Mouse (Mus musculus) forebrain, embryonic 12.5 days (tissue): ENCODE results near the gene Gm10037. TPM values are rescaled to one million over a fixed set of nuclear protein-coding genes. Genes with fewer than 3 reads are reported as not detected.
"Not testable (repeated sequence)": the region's sequence is repeated elsewhere in the genome, so short reads cannot be mapped to it uniquely, and the experiment has no call there.

Experiments used
- ATAC-seq: fragments of 200-750 bp; cut with Nextera tagmentation; 2 replicates; pipeline ENCODE4 v1.8.0; 2017; ENCODE audit warnings: moderate TSS enrichment; ENCODE audit not compliant: low FRiP score
- H3K27ac ChIP-seq: fragments of 300-500 bp; sonication (generic); 2 replicates; pipeline ENCODE4 v1.5.1; 2016; ENCODE audit warnings: mild to moderate bottlenecking
- H3K27me3 ChIP-seq: fragments of 300-500 bp; sonication (generic); 2 replicates; pipeline ENCODE4 v1.6.1; 2016; ENCODE audit warnings: mild to moderate bottlenecking
- H3K36me3 ChIP-seq: fragments of 300-500 bp; sonication (generic); replicated peaks from 2 replicates; pipeline ENCODE4 v1.6.1; 2016; ENCODE audit warnings: mild to moderate bottlenecking
- H3K4me1 ChIP-seq: fragments of 300-500 bp; sonication (generic); 2 replicates; pipeline ENCODE4 v1.6.1; 2016
- H3K4me2 ChIP-seq: fragments of 300-500 bp; sonication (generic); 2 replicates; pipeline ENCODE4 v1.6.1; 2016; ENCODE audit warnings: mild to moderate bottlenecking, moderate library complexity
- H3K4me3 ChIP-seq: fragments of 300-500 bp; sonication (generic); replicated peaks from 2 replicates; pipeline ENCODE4 v1.5.1; 2016; ENCODE audit warnings: mild to moderate bottlenecking
- H3K9ac ChIP-seq: fragments of 300-500 bp; sonication (generic); 2 replicates; pipeline ENCODE4 v1.6.1; 2016; ENCODE audit warnings: mild to moderate bottlenecking
- H3K9me3 ChIP-seq: fragments of 300-500 bp; sonication (generic); 2 replicates; pipeline ENCODE4 v1.6.1; 2016
- WGBS: fragments of 180-500 bp; shearing (Covaris S2); methylation state at CpG from one replicate; pipeline ENCODE4 v1.1.7; 2016; 5-methylcytosine and 5-hydroxymethylcytosine counted together
- polyA plus RNA-seq: library from polyadenylated mRNA; unstranded; fragments of >200 nt; fragmentation: Nextera tagmentation; extraction: Ambion mirVana; gene quantifications from 2 replicates; pipeline ENCODE4 v1.2.1, GENCODE M21; 2016

The Gm10037 gene
- polyA plus RNA-seq, 1 experiment from 2014 or later, result 3.4 TPM

- Histone ChIP-seq H3K9ac (peak overlapping the region; percentile 44; the same call in 1 of the 2 replicates), H3K27me3 (no peaks in the 10 kb centered on the region), H3K4me3 (peak overlapping the region; percentile 43), H3K4me2 (peak overlapping the region; percentile 61), H3K27ac (no peak overlapping the region), H3K36me3 (no peaks in the 10 kb centered on the region), H3K9me3 (no peaks in the 10 kb centered on the region), H3K4me1 (peaks cover 6% of the 10 kb centered on the region)
- peak; percentile 46; the same call in 1 of the 2 replicates for ATAC-seq
- WGBS, result 13% methylated on average over 8 of the region's 8 CpGs
These were observed 13.9 kb downstream of the Gm10037 start for GRCm38 (mm10) chr13:67844853-67845194.

- WGBS, result 83% methylated on average over 3 of the region's 3 CpGs
- Histone ChIP-seq H3K4me1 (no peaks in the 10 kb centered on the region), H3K4me3 (no peak overlapping the region), H3K27me3 (no peaks in the 10 kb centered on the region), H3K9me3 (no peaks in the 10 kb centered on the region), H3K27ac (no peak overlapping the region), H3K4me2 (no peak overlapping the region), H3K9ac (no peak overlapping the region), H3K36me3 (no peaks in the 10 kb centered on the region)
- no peak for ATAC-seq
These were observed 19.5 kb downstream of the Gm10037 start for GRCm38 (mm10) chr13:67850361-67850760.

- Histone ChIP-seq H3K4me3 (no peak overlapping the region), H3K4me1 (no peaks in the 10 kb centered on the region), H3K9me3 (no peaks in the 10 kb centered on the region), H3K36me3 (no peaks in the 10 kb centered on the region), H3K27me3 (no peaks in the 10 kb centered on the region), H3K27ac (no peak overlapping the region), H3K4me2 (no peak overlapping the region), H3K9ac (no peak overlapping the region)
- ATAC-seq, result no peak
- WGBS, result 87% methylated on average over 6 of the region's 6 CpGs
These were observed 22.2 kb downstream of the Gm10037 start for GRCm38 (mm10) chr13:67853130-67853529.

- no peaks in the 10 kb centered on the region for H3K9me3 ChIP-seq
- 91% methylated on average over 2 of the region's 2 CpGs for WGBS
- no peak overlapping the region for H3K27ac ChIP-seq
- H3K27me3 ChIP-seq, result no peaks in the 10 kb centered on the region
- no peaks in the 10 kb centered on the region for H3K36me3 ChIP-seq
- H3K4me2 ChIP-seq, result no peak overlapping the region
- no peak for ATAC-seq
- H3K9ac ChIP-seq, result no peak overlapping the region
- H3K4me3 ChIP-seq, result no peak overlapping the region
- no peaks in the 10 kb centered on the region for H3K4me1 ChIP-seq
These were observed 23.1 kb downstream of the Gm10037 start for GRCm38 (mm10) chr13:67853983-67854382.

- Histone ChIP-seq H3K4me1 (no peaks in the 10 kb centered on the region), H3K27ac (no peak overlapping the region), H3K4me3 (no peak overlapping the region), H3K9ac (no peak overlapping the region), H3K27me3 (no peaks in the 10 kb centered on the region), H3K4me2 (no peak overlapping the region), H3K9me3 (no peaks in the 10 kb centered on the region), H3K36me3 (no peaks in the 10 kb centered on the region)
- WGBS, result 27% methylated on average over 1 of the region's 1 CpGs
- no peak for ATAC-seq
These were observed 26.4 kb downstream of the Gm10037 start for GRCm38 (mm10) chr13:67857317-67857716.

GRCm38 (mm10) chr13:67862508-67862907 is 31.6 kb downstream of the Gm10037 start:
- Histone ChIP-seq H3K27ac (no peak overlapping the region), H3K9me3 (no peaks in the 10 kb centered on the region), H3K27me3 (no peaks in the 10 kb centered on the region), H3K4me1 (no peaks in the 10 kb centered on the region), H3K4me2 (no peak overlapping the region), H3K36me3 (no peaks in the 10 kb centered on the region), H3K9ac (no peak overlapping the region), H3K4me3 (no peak overlapping the region)
- WGBS, result 89% methylated on average over 9 of the region's 9 CpGs
- no peak for ATAC-seq

- Histone ChIP-seq H3K4me1 (no peaks in the 10 kb centered on the region), H3K27ac (no peak within 1 kb of the TSS), H3K4me2 (no peak within 1 kb of the TSS), H3K9me3 (no peaks in the 10 kb centered on the region), H3K27me3 (no peaks in the 10 kb centered on the region), H3K9ac (no peak within 1 kb of the TSS), H3K4me3 (no peak within 1 kb of the TSS), H3K36me3 (no peaks in the 10 kb centered on the region)
- 90% methylated on average over 11 of the region's 11 CpGs for WGBS
- no peak for ATAC-seq
These were observed 32.1 kb downstream of the Gm10037 start, which contains the start of gene BC048507 for GRCm38 (mm10) chr13:67863026-67863425. TSS of gene BC048507 (plus strand) at chr13:67863326.

- Histone ChIP-seq H3K27ac (no peak overlapping the region), H3K9ac (no peak overlapping the region), H3K4me2 (no peak overlapping the region), H3K4me3 (no peak overlapping the region), H3K36me3 (no peaks in the 10 kb centered on the region), H3K4me1 (no peaks in the 10 kb centered on the region), H3K9me3 (no peaks in the 10 kb centered on the region), H3K27me3 (no peaks in the 10 kb centered on the region)
- ATAC-seq, result peak; percentile 92; the same call in 1 of the 2 replicates
- WGBS, result 10% methylated on average over 5 of the region's 5 CpGs
These were observed 34.0 kb downstream of the Gm10037 start for GRCm38 (mm10) chr13:67864764-67865350.

GRCm38 (mm10) chr13:67867899-67868298 is 37.0 kb downstream of the Gm10037 start:
- no peaks in the 10 kb centered on the region for H3K36me3 ChIP-seq
- H3K27me3 ChIP-seq, result no peaks in the 10 kb centered on the region
- H3K9ac ChIP-seq, result no peak overlapping the region
- no peak overlapping the region for H3K4me3 ChIP-seq
- no peak overlapping the region for H3K4me2 ChIP-seq
- H3K27ac ChIP-seq, result no peak overlapping the region
- no peaks in the 10 kb centered on the region for H3K9me3 ChIP-seq
- ATAC-seq, result no peak
- 34% methylated on average over 3 of the region's 3 CpGs for WGBS
- no peaks in the 10 kb centered on the region for H3K4me1 ChIP-seq

- H3K36me3 ChIP-seq, H3K27ac ChIP-seq, H3K4me1 ChIP-seq, H3K9me3 ChIP-seq, ATAC-seq, H3K4me2 ChIP-seq, H3K4me3 ChIP-seq, H3K9ac ChIP-seq, H3K27me3 ChIP-seq: not testable (repeated sequence)
- WGBS, result 38% methylated on average over 7 of the region's 12 CpGs
These were observed 45.3 kb downstream of the Gm10037 start for GRCm38 (mm10) chr13:67876049-67876698.

- 73% methylated on average over 6 of the region's 7 CpGs for WGBS
- Histone ChIP-seq H3K27ac (no peak overlapping the region), H3K27me3 (no peaks in the 10 kb centered on the region), H3K9ac (no peak overlapping the region), H3K4me2 (no peak overlapping the region), H3K4me3 (no peak overlapping the region), H3K36me3 (no peaks in the 10 kb centered on the region), H3K4me1 (no peaks in the 10 kb centered on the region), H3K9me3 (no peaks in the 10 kb centered on the region)
- ATAC-seq, result no peak
These were observed 45.9 kb downstream of the Gm10037 start for GRCm38 (mm10) chr13:67876699-67877254.

GRCm38 (mm10) chr13:67883966-67884365 is 53.1 kb downstream of the Gm10037 start:
- ATAC-seq, result no peak
- Histone ChIP-seq H3K27me3 (no peaks in the 10 kb centered on the region), H3K9ac (no peak overlapping the region), H3K36me3 (no peaks in the 10 kb centered on the region), H3K4me2 (no peak overlapping the region), H3K4me3 (no peak overlapping the region), H3K9me3 (peaks cover 12% of the 10 kb centered on the region; the same call in 1 of the 2 replicates), H3K4me1 (no peaks in the 10 kb centered on the region), H3K27ac (no peak overlapping the region)
- 92% methylated on average over 8 of the region's 8 CpGs for WGBS
